Mouse (Mus musculus): Measurements from ENCODE around the gene Pdzd2.

DNA sequence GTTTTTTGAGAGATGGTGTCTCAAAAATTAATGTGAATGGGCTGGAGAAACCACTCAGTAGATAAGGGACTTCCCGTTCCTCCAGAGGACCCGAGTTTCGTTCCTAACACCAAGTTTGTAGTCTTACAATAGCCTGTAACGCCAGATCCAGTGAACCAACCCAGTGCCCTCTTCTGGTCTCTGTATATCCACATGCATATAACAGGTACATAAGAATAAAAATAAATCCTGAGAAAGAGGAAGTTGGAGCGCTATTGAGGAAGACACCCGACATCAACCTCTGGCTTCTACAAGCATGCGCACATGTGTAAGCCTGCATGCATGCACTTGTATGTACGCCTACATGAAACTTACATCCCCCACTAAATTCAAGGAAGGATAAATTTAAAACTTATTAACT is 318.8 kb downstream of the Pdzd2 start:
- no peak for TF ChIP-seq CTCF (IDR thresholded peaks at IDR 0.05; ENCODE audit: borderline replicate concordance, control insufficient read depth, extremely low read depth, insufficient read depth, low read length, poor library complexity)
- TF ChIP-seq POLR2A (IDR thresholded peaks at IDR 0.05; ENCODE audit: control insufficient read depth, extremely low read depth, insufficient read depth, low read length, poor library complexity): no peak
